Mouse (Mus musculus) brain, embryonic 14.5 days (tissue): ENCODE results near the gene Mecr. TPM values are rescaled to one million over a fixed set of nuclear protein-coding genes. Genes with fewer than 3 reads are reported as not detected.
A peak's percentile ranks its signal among the peaks of the same experiment; 100 is the strongest.

Source experiments
- DNase-seq: peaks from one replicate; pipeline ENCODE4 v3.0.0-alpha.2; 2011; ENCODE audit warnings: low read depth
- CTCF ChIP-seq: fragments of 200-500 bp; IDR thresholded peaks from 2 replicates; pipeline ENCODE4 v1.5.1; 2012; ENCODE audit warnings: inconsistent platforms, mild to moderate bottlenecking, moderate library complexity, borderline replicate concordance; ENCODE audit not compliant: insufficient read depth, insufficient read length; ENCODE audit errors: extremely low read depth
- POLR2A ChIP-seq: fragments of 200-500 bp; IDR thresholded peaks from 2 replicates; pipeline ENCODE4 v1.6.1; 2012; ENCODE audit warnings: mild to moderate bottlenecking, inconsistent platforms, borderline replicate concordance; ENCODE audit not compliant: poor library complexity, insufficient read depth, insufficient read length, severe bottlenecking; ENCODE audit errors: extremely low read depth
- polyA plus RNA-seq: library from polyadenylated mRNA; depleted of rRNA; stranded (reverse); fragments of >200 nt; gene quantifications from 2 replicates; pipeline ENCODE4 v1.2.3, GENCODE M21; 2012

Mecr gene
- polyA plus RNA-seq, 1 experiment: 28.8 TPM

DNA sequence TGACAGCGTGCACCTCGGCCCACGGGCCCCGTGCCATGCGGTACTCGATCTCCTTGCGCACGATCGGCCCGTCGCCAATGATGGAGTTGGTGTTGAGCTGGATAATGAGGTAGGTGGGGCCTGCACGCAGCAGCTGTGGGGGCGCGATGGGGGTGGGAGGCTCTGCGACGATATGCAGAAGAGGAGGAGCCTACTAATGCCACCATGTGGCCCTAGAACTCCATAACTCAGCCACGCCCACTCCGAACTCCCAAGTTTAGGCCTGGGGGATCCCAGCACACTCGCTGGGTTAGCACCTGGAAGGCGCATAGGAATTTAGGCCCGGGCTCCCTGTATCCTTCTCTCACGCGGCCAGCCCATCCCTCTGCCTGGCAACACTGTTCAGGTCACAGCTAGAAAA, 24.3 kb upstream of the Mecr start:
- no peak for DNase-seq
- TF ChIP-seq POLR2A: no peak
- TF ChIP-seq CTCF: no peak

DNA sequence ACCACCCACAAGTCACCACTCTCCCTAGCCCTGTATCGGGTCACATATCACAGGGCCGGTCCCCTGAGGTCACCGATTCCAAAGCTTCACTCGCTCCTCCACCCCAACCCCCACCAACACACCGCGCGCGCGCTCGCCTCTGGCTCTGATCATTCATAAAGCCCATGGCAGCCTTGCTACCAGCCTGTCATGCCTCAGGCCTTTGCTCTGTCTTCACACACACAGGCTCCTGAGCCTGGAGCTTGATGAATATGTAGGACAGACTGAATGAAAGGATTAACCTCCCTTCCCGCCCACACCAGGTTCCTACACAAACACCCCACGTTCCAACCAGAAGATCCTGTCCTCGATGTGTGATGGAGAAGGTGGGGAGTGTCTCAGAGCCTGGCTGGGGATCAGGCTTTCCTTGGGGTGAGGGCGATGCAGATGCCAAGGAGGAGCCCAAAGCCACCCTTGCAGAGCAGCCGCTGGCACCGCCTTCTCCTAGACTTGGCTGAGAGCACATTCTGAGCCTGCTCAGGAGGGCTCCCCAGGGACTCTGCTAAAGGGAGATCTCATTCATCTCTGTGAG, 22.0 kb upstream of the Mecr start:
- TF ChIP-seq POLR2A: no peak
- TF ChIP-seq CTCF: no peak
- peak; percentile 69 for DNase-seq

DNA sequence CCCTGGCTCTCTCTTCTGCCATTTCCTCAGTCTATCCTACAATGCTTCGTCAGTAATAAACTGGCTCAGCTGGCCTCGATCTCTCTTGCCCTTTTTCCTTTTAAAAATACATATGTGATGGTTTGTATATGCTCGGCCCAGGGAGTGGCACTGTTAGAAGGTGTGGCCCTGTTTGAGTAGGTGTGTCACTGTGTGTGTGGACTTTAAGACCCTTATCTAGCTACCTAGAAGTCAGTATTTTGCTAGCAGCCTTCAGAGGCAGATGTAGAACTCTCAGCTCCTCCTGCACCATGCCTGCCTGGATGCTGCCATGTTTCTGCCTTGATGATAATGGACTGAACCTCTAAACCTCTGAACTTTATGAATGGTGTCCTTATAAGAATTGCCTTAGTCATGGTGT, 20.7 kb upstream of the Mecr start:
- DNase-seq: no peak
- TF ChIP-seq CTCF (no peak), POLR2A (no peak)

DNA sequence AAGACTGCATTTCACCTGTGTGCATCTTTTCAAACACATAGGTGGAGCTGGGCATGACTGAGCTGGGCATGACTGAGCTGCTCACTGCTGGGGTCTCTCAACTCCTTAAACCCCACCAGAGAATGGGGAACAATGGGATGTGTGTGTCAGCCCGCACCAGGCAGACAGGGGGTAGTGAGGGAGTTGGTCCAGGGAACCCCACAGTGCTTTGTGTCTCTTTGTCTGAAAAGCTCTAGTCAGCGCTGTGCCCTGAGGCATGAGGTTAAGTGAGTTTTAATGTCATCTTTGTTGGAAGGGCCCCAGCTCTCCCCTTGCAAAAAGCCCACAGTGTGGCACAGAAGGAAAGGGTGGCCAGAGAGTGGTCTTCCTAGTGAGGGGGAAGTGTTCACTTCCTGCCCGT, 18.3 kb upstream of the Mecr start:
- no peak for TF ChIP-seq CTCF
- no peak for TF ChIP-seq POLR2A
- no peak for DNase-seq

DNA sequence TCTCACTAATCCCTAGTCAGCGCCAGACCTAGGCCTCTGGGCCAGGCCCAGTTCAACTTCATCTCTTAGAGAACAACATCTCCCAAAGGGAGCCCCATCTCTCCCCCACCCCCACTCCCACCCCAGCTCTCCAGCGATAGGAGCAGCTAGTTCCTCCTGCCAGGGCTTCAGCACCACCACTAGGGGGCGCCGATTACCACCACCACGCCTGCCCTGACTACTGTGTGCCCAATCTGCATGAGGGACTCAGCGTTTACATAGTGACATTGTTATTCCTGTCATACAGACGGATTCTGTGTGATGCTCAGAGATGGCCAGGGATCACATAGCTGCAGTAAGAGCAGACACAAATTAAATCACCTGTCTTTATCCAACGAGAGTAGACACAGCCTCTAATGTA, 17.4 kb upstream of the Mecr start:
- TF ChIP-seq CTCF: peak; percentile 58; the same call in 1 of the 2 replicates
- TF ChIP-seq POLR2A: no peak
- DNase-seq: no peak

DNA sequence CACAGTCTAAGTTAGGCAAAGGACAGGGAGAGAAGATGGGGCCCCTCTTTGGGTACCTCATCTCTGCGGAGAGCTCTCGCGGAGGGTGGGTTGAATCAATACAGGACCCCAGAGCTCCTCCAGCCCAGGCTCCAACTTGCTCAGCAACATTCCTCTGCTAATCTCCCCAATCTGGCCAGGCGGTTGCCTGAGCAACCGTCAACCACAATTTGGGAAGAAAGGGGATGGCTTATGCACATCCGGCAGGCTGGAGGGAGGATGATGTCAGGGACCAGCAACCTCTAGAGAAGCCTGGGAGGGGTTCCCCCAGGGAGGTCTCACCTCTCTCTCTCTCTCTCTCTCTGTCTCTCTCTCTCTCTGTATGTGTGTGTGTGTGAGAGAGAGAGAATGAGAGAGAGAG, 16.4 kb upstream of the Mecr start:
- peak; percentile 78 for DNase-seq
- TF ChIP-seq CTCF (no peak), POLR2A (no peak)

DNA sequence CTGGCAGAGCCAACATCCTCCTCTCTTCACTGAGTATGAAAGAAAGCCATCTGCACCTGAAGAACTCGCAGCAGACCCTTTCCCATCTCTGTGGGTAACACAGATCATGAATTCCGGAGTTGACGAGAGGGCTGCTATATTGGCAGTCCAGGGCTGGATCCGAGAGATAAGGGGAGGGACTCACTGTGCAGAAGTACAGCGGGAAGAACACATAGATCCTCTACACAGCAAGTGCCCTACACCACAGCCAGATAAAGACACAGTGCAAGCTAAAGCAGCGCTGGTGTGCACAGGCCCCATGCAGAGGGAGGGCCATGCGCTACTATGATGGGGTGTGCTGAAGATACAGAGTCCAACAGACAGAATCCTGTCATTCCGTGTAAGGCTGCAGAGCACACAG, 14.1 kb upstream of the Mecr start:
- TF ChIP-seq CTCF: no peak
- TF ChIP-seq POLR2A: no peak
- DNase-seq: no peak

DNA sequence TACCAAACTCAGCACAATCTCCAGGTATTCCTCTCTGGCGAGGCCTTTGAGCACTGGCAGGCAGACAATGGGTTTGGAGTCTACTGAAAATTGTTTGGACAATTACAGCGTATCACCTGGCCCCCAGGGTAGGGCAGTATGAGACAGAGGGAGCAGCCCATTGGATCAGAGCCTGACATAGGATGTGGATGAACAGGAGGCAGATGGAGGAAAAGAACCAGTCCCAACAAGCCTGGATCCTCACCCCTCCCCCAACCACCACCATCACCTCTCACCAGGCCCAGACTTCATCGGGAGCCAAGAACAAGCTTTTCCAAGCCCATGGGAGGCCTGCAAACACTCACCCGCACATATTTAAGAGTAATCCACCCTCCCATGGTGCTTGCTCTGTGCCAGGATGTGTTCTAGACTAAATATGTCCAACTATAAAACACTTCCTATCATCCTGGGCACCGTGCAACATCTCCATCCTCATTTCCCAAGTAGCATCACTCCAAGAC, 11.7 kb upstream of the Mecr start:
- TF ChIP-seq POLR2A: no peak
- TF ChIP-seq CTCF: no peak
- no peak for DNase-seq

DNA sequence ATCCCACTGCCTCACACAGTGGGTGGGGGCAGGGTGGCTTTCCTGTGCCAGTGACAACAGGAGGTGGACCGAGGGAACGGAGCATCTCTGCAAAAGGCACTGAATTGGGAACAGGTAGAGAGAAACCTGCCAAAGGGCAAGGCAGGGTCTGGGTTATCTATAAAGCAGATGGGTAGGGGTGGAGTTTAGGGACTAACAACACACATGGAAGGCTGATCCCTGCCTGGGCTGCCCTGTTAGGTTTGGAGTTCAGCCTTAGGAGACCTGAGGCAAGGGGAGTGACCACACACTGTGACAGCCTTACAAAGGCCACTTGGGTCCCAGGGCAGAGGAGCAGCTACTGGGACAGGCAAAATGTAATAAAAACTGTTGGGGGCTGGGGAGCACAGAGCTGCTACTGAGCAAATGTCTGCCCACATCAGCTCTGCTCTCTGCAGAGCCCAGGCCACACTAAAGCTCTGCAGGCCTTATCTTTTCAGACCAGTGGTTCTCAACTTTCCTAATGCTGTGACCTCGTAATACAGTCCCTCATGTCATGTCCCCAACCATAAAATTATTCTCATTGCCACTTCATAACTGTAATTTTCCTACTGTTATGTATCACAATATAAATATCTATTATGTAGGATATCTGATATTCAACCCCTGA, 10.4 kb upstream of the Mecr start:
- no peak for TF ChIP-seq POLR2A
- TF ChIP-seq CTCF: no peak
- DNase-seq: no peak

DNA sequence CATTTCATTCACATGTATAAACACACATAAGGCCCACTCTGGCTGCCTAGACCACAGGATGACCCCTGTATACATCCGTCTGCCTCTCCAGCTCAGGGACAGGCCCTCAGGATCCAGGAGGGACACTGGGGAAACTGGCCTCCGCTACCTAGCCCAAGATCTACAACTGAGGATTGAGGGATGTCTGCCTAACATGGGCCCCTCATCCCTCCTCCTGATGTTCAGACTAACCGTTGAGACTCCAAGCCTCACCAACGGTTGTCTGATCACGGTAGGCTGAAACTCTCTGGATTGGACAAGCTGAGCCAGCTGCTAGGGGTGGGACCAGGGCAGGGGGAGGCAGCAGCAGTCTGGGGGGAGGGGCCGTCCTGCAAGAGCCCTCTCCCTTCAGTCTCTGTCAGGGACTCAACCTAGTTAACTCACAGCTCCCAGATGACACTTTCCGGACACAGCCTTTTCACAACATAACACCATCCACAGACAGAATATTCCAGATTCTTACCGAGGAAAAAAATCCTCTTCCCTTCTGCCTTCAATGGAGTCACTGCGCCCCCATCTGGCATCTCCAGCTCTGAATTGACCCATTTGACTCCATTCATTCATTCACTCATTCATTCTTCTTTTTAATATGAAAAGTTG, 9.2 kb upstream of the Mecr start:
- TF ChIP-seq POLR2A (no peak), CTCF (peak; percentile 39; the same call in 1 of the 2 replicates)
- DNase-seq: peak; percentile 56

DNA sequence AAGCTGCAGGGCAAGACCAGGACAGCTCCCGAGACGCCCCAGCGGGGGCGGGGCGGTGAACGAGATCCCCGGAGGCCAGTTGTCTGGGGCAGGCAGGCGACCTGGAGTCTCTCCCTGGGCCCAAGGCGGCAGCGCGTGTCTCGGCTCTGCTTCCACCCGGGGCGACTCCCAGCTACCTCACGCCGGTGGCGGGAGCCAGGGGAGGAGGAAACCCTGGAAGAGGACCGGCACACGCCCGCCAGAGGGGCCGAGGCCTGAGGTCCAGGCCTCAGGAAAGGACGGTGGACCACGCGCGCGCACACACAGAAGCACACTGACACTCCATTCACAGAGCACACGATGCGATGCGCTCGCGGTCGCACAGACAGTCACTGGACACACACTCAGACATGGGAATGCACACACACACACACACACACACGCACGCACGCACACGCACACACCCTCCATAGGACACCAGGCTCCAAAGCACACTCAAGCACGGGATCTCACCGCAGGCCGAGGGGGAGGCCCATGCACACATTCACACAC, 6.9 kb upstream of the Mecr start:
- TF ChIP-seq POLR2A (no peak), CTCF (no peak)
- DNase-seq: peak; percentile 42
